Mouse (Mus musculus) megakaryocyte, embryonic 14.5 days (primary cell): ENCODE measurements at regions not wholly inside any gene's neighbourhood (a gene's known extent, or its start where the extent isn't known, plus 50 kb on each side); places are given as distances from the start of the nearest gene placed in this dataset.
"Not testable (repeated sequence)": the region's sequence is repeated elsewhere in the genome, so short reads cannot be mapped to it uniquely, and the experiment has no call there.

Experiments used
- H3K27me3 ChIP-seq: replicated peaks from 2 replicates; pipeline ENCODE3; 2012; ENCODE audit warnings: inconsistent platforms
- H3K36me3 ChIP-seq: replicated peaks from 2 replicates; pipeline ENCODE3; 2012; ENCODE audit warnings: low read length, inconsistent platforms, mixed read lengths
- H3K4me1 ChIP-seq: 2 replicates; pipeline ENCODE4 v1.6.1; 2012; ENCODE audit warnings: inconsistent platforms
- H3K4me3 ChIP-seq: replicated peaks from 2 replicates; pipeline ENCODE3; 2012; ENCODE audit warnings: moderate library complexity, mild to moderate bottlenecking, inconsistent platforms
- H3K9me3 ChIP-seq: 2 replicates; pipeline ENCODE4 v1.6.1; 2012; ENCODE audit warnings: inconsistent platforms
- FLI1 ChIP-seq: IDR thresholded peaks from 2 replicates; pipeline ENCODE4 v1.6.1; 2012; ENCODE audit warnings: low read length, inconsistent platforms, mixed read lengths
- GATA1 ChIP-seq: IDR thresholded peaks from 3 replicates; pipeline ENCODE4 v1.6.1; 2012; ENCODE audit warnings: mixed read lengths, low read length, inconsistent platforms, borderline replicate concordance

DNA sequence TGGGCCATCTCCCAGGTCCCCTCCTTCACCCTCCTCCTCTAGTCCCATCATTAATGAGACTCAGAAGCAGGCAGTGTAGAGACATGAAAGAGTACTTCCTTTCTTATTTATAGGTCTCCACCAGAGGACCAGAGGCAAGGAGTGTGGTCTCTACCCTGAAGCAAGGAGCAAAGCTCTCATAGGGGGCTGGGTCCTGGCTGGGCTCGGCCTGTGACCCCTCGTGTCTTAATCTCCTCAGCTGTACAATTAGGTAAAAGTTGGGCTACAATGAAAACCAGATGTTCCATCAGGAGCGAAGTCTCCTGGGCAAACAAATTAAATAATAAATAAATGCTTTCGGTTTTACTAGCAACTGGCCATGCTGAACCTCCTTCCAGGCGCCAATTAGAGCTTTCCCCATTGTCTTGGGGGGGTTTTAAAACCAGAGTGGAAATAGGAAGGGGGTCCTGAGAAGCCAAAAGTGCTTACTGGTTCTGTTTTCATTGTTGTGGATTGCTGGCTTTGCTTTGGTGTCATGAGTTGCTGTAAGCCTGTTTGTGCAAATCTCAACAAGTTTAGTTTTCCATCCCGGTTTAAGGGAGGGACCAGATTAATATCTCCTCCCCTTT is 454.2 kb upstream of the Sall1 start:
- H3K36me3 ChIP-seq = no peaks in the 10 kb centered on the region
- peaks cover 43% of the 10 kb centered on the region for H3K9me3 ChIP-seq
- H3K4me3 ChIP-seq = no peak overlapping the region
- H3K4me1 ChIP-seq = no peaks in the 10 kb centered on the region
- TF ChIP-seq GATA1 (no peak), FLI1 (no peak)
- no peaks in the 10 kb centered on the region for H3K27me3 ChIP-seq

DNA sequence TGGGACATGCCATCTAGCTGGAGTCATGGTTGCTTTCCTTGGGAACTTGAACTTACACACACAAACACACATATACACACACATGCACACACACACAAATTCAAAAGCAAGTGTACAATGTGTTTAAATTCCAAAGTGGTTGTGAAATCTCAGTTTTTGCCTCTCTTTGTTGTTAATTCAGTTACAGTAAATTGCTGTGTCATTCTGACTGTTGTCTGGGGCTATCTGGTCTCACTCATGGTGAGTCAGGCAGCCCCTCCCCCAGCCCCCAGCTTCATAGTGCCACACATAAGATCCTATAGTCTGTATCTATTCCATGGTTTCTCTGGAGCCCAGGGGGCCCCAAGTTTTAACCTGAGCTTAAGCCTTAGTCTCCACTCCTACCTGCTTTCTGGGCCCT is 448.4 kb upstream of the Sall1 start:
- H3K4me1 ChIP-seq = no peaks in the 10 kb centered on the region
- H3K9me3 ChIP-seq = peaks cover 25% of the 10 kb centered on the region
- no peaks in the 10 kb centered on the region for H3K36me3 ChIP-seq
- no peaks in the 10 kb centered on the region for H3K27me3 ChIP-seq
- TF ChIP-seq FLI1 (no peak), GATA1 (no peak)
- H3K4me3 ChIP-seq = no peak overlapping the region

DNA sequence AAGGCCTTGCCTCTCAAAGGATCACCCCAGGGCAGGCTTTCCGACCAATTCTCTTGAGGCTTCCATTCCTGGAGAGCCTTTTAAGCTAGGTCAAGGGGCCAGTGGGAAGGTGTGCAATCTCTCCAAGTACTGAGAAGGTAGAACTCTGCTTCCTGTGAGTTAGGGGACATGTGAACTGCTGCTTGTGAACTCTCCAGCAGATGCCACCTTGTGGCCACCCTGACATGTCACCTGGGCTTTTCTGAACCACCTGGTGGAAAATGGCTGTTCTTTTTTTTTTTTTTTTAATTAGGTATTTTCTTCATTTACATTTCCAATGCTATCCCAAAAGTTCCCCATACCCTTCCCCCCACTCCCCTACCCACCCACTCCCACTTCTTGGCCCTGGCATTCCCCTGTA is 438.5 kb upstream of the Sall1 start:
- not testable (repeated sequence) for H3K36me3 ChIP-seq, H3K27me3 ChIP-seq, H3K4me1 ChIP-seq, H3K9me3 ChIP-seq, H3K4me3 ChIP-seq

DNA sequence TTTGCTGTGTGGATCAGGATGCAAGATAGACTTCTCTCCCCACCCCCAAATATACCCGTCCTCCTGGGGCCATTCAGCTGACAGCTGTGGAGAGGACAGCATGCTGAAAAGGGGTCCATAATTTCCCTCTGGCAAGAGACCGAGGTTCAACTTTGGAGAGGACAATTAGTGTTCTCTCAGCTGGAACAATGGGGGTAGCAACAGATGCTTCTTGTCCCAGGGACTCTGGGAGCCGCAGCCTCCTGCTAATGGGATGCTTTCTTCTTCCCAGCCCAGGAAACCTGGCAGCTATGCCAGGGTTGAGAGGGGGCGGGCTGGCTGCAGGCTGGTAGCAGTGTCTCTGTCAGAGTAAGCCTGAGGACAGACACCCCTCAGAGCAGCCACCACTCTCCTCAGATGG is 433.0 kb upstream of the Sall1 start:
- TF ChIP-seq GATA1 = no peak
- no peak for TF ChIP-seq FLI1
- no peak overlapping the region for H3K4me3 ChIP-seq
- H3K36me3 ChIP-seq = no peaks in the 10 kb centered on the region
- H3K9me3 ChIP-seq = peaks cover 7% of the 10 kb centered on the region; the same call in 1 of the 2 replicates
- no peaks in the 10 kb centered on the region for H3K4me1 ChIP-seq
- no peaks in the 10 kb centered on the region for H3K27me3 ChIP-seq

DNA sequence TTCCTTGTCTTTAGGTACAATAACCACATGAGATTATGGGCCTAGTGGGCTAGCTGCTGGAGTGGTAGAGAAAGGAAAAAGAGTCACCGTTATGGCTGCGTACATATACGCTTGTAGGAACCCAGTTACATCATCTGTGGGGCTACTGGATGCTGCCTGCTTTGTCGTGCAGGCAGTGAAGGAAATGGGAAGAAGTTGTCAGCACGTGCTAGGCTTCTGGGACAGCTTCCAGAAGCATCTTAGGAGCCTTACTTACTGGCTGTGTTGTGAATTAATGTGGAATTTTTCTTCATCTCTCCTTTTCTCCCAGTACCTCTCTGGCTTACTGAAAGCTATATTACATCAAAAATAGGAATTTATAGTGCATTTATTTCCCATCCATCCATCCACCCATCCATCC is 427.2 kb upstream of the Sall1 start:
- Histone ChIP-seq H3K4me1 (no peaks in the 10 kb centered on the region), H3K4me3 (no peak overlapping the region), H3K9me3 (peaks cover 18% of the 10 kb centered on the region), H3K36me3 (no peaks in the 10 kb centered on the region), H3K27me3 (no peaks in the 10 kb centered on the region)
- TF ChIP-seq FLI1 (no peak), GATA1 (no peak)

DNA sequence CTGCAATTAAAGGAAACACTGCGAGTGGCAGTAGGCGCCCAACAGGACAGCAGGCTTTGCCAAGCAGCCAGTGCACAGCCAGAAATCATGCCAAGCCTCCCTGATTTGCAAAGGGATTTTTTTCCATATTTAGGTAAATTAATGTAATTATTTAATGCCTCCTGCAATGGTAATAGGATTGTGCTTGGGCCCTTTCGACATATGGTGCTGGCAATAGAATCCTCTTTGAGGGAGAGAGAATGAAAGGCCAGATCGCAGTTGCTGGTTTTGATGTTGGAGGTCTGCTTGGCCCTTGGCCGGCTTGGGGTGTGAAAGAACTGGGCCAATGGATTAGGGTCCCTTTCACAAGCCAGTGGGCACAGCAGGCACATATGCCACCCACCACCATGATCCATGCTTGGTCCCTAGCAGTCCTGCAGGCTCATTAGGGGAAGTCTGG is 424.8 kb upstream of the Sall1 start:
- TF ChIP-seq GATA1 = no peak
- TF ChIP-seq FLI1 = no peak
- Histone ChIP-seq H3K27me3 (no peaks in the 10 kb centered on the region), H3K4me3 (no peak overlapping the region), H3K36me3 (no peaks in the 10 kb centered on the region), H3K4me1 (no peaks in the 10 kb centered on the region), H3K9me3 (peaks cover 34% of the 10 kb centered on the region)

DNA sequence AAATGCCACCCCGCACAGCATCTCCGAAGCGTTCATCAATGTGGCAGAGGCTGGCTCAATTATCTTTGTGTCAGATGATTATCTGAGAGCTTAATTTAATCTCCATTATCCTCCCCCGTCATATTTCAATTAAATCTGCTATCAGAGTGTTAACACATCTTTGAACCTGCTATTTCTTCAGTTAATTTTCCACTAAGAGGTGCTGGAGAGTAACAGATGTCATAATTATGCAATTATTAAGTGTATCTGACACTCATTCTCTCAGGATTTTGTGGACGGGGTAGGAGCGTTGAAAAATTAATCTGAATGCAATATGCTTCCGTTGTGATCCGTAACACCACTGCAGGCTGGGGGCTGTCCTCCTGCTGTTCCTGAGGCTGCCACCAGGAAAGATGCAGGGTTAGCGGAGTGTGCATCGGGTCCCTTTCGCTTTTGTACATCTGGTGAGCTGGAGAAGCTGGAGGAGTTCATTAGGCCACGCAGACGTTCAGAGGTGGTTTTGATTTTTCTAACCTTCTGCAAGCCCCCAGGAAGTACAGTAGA is 421.3 kb upstream of the Sall1 start:
- H3K4me1 ChIP-seq = no peaks in the 10 kb centered on the region
- H3K4me3 ChIP-seq = no peak overlapping the region
- TF ChIP-seq FLI1 (no peak), GATA1 (no peak)
- no peaks in the 10 kb centered on the region for H3K27me3 ChIP-seq
- H3K9me3 ChIP-seq = peaks cover 39% of the 10 kb centered on the region
- no peaks in the 10 kb centered on the region for H3K36me3 ChIP-seq

DNA sequence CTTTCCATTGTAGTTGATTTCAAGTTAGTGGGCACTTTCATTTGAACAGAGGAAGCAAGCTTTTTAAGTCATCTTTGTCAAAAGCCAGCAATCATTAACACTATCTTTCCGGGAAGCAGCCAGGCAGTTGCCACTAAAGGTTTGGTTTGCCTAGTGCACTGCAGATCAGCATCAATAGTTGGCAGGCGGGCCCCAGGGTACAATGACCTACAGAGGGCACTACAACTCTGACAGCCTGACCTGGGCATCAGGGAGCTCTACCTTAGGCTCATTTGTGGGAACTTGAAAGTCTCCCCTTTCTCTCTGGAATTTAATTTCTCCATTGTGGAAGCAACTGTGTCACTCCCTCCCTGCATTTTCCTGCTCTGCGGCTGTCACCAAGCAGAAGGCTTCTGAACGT is 412.6 kb upstream of the Sall1 start:
- H3K27me3 ChIP-seq = no peaks in the 10 kb centered on the region
- H3K36me3 ChIP-seq = no peaks in the 10 kb centered on the region
- no peaks in the 10 kb centered on the region for H3K4me1 ChIP-seq
- H3K9me3 ChIP-seq = peaks cover 51% of the 10 kb centered on the region
- TF ChIP-seq GATA1 = no peak
- no peak for TF ChIP-seq FLI1
- H3K4me3 ChIP-seq = no peak overlapping the region

DNA sequence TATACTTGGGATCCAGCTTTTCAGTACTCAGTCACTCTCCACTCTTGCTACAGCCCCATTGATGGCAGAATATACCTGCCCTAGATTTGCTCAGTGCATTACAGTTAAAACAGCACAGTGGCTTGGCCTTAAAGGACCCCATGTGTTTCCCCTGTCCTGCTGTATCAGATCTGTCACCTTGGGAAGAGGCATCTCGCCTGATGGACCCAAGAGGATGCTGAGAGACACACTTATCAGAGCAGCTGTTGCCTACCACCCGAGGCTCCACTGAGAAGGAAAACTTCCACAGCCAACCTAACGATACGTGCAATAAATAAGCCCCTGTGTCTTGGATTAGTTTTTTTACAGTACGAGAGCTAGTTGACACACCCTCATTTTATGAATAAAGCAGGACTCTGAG is 411.8 kb upstream of the Sall1 start:
- no peaks in the 10 kb centered on the region for H3K36me3 ChIP-seq
- peaks cover 48% of the 10 kb centered on the region for H3K9me3 ChIP-seq
- H3K27me3 ChIP-seq = no peaks in the 10 kb centered on the region
- H3K4me1 ChIP-seq = no peaks in the 10 kb centered on the region
- no peak for TF ChIP-seq FLI1
- no peak for TF ChIP-seq GATA1
- H3K4me3 ChIP-seq = no peak overlapping the region

DNA sequence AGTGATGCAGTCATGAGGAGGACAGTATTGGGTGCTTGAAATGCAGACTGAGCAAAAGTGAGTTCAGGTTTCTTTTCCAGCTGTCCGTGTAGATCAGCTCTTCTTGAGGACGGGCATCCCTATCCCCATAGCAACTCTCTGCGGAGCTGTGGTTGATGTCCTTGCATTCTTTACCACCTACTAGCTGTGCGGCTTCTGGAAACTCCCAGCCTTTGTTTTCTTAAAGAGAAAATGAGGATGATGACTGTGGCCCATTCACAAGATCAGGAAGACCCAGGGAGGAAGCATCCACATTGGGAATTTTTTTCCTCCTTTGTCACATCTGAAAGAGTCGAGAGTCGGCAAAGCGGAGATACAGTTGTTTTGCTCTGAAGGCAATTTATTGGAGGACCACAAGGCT is 410.2 kb upstream of the Sall1 start:
- Histone ChIP-seq H3K4me1 (no peaks in the 10 kb centered on the region), H3K4me3 (no peak overlapping the region), H3K36me3 (no peaks in the 10 kb centered on the region), H3K27me3 (no peaks in the 10 kb centered on the region), H3K9me3 (peaks cover 46% of the 10 kb centered on the region)
- no peak for TF ChIP-seq FLI1

DNA sequence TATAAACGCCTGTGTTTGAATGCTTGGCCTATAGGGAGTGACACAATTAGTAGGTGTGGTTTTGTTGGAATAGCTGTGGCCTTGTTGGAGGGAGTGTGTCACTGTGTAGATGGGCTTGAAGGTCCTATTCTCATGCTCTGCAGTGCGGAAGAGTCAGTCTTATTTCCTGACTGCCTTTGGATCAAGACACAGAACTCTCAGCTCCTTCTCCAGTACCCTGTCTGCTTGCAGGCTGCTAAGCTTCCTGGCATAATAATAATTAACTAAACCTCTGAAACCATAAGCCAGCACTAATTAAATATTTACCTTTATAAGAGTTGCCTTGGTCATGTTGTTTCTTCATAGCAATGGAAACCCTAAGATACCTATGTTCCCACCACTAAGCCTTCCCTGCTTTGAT is 409.8 kb upstream of the Sall1 start:
- H3K36me3 ChIP-seq = no peaks in the 10 kb centered on the region
- H3K9me3 ChIP-seq = peaks cover 46% of the 10 kb centered on the region
- no peak for TF ChIP-seq FLI1
- TF ChIP-seq GATA1 = no peak
- H3K4me3 ChIP-seq = no peak overlapping the region
- H3K4me1 ChIP-seq = no peaks in the 10 kb centered on the region
- no peaks in the 10 kb centered on the region for H3K27me3 ChIP-seq
